Mouse (Mus musculus) right cerebral cortex, postnatal 4 days (tissue): Measurements from ENCODE around the gene Hsd17b11.
"Not testable (repeated sequence)": the region's sequence is repeated elsewhere in the genome, so short reads cannot be mapped to it uniquely, and the experiment has no call there.

ENCODE experiments used
- DNase-seq: peaks from one replicate; pipeline ENCODE4 v3.0.0-alpha.2; 2022

Gene Hsd17b11

GRCm38 (mm10) chr5:103977907-103978570 lies 43.7 kb downstream of the Hsd17b11 start:
- no peak for DNase-seq

GRCm38 (mm10) chr5:103977297-103977696 lies 44.4 kb downstream of the Hsd17b11 start, which contains the start of gene Hsd17b13:
TSS of gene Hsd17b13 (minus strand) at chr5:103977410.
- no peak for DNase-seq

- DNase-seq = no peak
Observed at GRCm38 (mm10) chr5:103975736-103976135, 46.0 kb downstream of the Hsd17b11 start.

GRCm38 (mm10) chr5:103972801-103973200 lies 48.9 kb downstream of the Hsd17b11 start:
- no peak for DNase-seq

- no peak for DNase-seq
Observed at GRCm38 (mm10) chr5:103972379-103972778, 49.3 kb downstream of the Hsd17b11 start.

GRCm38 (mm10) chr5:103971051-103971450 lies 50.7 kb downstream of the Hsd17b11 start:
- no peak for DNase-seq

- no peak for DNase-seq
Observed at GRCm38 (mm10) chr5:103962935-103963429, 58.7 kb downstream of the Hsd17b11 start.

- no peak for DNase-seq
Observed at GRCm38 (mm10) chr5:103954638-103955037, 67.1 kb downstream of the Hsd17b11 start.

- no peak for DNase-seq
Observed at GRCm38 (mm10) chr5:103953135-103954083, 68.3 kb downstream of the Hsd17b11 start.

GRCm38 (mm10) chr5:103950138-103950537 lies 71.6 kb downstream of the Hsd17b11 start:
- not testable (repeated sequence) for DNase-seq

- DNase-seq = no peak
Observed at GRCm38 (mm10) chr5:103943183-103943582, 78.5 kb downstream of the Hsd17b11 start.

- no peak for DNase-seq
Observed at GRCm38 (mm10) chr5:103939856-103940255, 81.9 kb downstream of the Hsd17b11 start.
